11 mouse cellular contexts compared by ENCODE assay signal in the genomic region with DNA sequence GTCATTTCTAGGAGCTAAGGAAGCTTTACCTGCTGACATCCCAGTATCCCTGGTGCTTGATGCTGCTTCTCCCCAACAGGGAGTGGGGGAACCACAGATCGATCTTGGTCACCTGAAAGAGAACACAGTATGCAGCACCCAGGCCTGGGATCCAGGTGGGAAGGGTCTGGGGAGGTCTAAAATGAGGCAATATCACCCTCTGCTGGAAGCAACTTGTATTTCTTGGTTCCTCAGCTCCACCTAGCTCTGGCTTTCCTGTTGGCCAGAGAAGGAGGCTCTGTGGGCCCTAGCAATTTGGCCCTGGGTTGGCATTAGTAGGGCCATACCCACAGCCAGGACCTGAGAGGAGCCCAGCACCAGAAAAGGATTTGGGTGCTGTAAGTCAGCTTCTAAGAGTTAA. TPM values are rescaled to one million over a fixed set of nuclear protein-coding genes. Genes with fewer than 3 reads are reported as not detected.
DNase-seq lines count a peak whose midpoint lies in the region; ATAC-seq lines count a peak whose summit lies in the region.
"Had no signal": no experiment of that assay in that cellular context is flagged by ENCODE, and none has a peak within 500 bp of the region (broad histone marks: within the 10 kb centered on the region; RNA-seq: fewer than 3 reads in every experiment).

No protein-coding gene starts in this region.

- no peak for ATAC-seq in limb, embryonic 11.5 days (ENCODE audit: insufficient number of reproducible peaks, low FRiP score, low TSS enrichment, low read depth)

- no peak overlapping the region for H3K27ac ChIP-seq in limb, embryonic 11.5 days (replicated peaks; ENCODE audit: low read depth, low read length)
- no peak overlapping the region for H3K27ac ChIP-seq in limb, embryonic 10.5 days
- H3K27ac ChIP-seq: liver, embryonic 15.5 days had no signal

- no peak overlapping the region for H3K4me2 ChIP-seq in limb, embryonic 11.5 days (ENCODE audit: low read depth, severe bottlenecking)
- H3K4me2 ChIP-seq: liver, embryonic 15.5 days had no signal

- DNase-seq in cerebellum, postnatal 10 days: peak; percentile 26 to 35
- no peak for DNase-seq in cerebellum, adult 9-11 months
- DNase-seq in limb, embryonic 11.5 days (ENCODE audit: low spot score): peak; percentile 26
- no peak for DNase-seq in limb, embryonic 10.5 days (ENCODE audit: low spot score)
- DNase-seq in R1 (ENCODE audit: low read depth, low spot score): peak; percentile 28
- peak; percentile 7 to 26 for DNase-seq in kidney, postnatal 4 days
- DNase-seq in gastrocnemius, adult 8-10 months (ENCODE audit: low spot score in 2 of 2): no peak
- no peak for DNase-seq in urinary bladder, postnatal 10 days (ENCODE audit: low spot score)
- DNase-seq: cerebellum, adult 11-12 months had no signal

- no peaks in the 10 kb centered on the region for H3K36me3 ChIP-seq in limb, embryonic 11.5 days (ENCODE audit: control insufficient read depth, insufficient read depth, low read length)
- H3K36me3 ChIP-seq in limb, embryonic 10.5 days: no peaks in the 10 kb centered on the region
- H3K36me3 ChIP-seq: liver, embryonic 15.5 days had no signal

- no peaks in the 10 kb centered on the region for H3K4me1 ChIP-seq in limb, embryonic 11.5 days (ENCODE audit: control insufficient read depth, insufficient read depth, low read length)
- H3K4me1 ChIP-seq in limb, embryonic 10.5 days: no peaks in the 10 kb centered on the region
- H3K4me1 ChIP-seq: liver, embryonic 15.5 days had no signal

- H3K27me3 ChIP-seq in limb, embryonic 11.5 days (ENCODE audit: control insufficient read depth, insufficient read depth, low read length): 0 out of 2 replicates have a peak, but pooled peaks cover 2% of the 10 kb centered on the region
- H3K27me3 ChIP-seq in limb, embryonic 10.5 days (ENCODE audit: low read depth, poor library complexity, severe bottlenecking): peaks cover 93% of the 10 kb centered on the region

- no peaks in the 10 kb centered on the region for H3K9me3 ChIP-seq in limb, embryonic 11.5 days (ENCODE audit: control insufficient read depth, low read length)
- H3K9me3 ChIP-seq in limb, embryonic 10.5 days (replicated peaks): no peaks in the 10 kb centered on the region
- H3K9me3 ChIP-seq: liver, embryonic 15.5 days had no signal

- H3K4me3 ChIP-seq in limb, embryonic 11.5 days (ENCODE audit: low read depth, low read length): no peak overlapping the region
- no peak overlapping the region for H3K4me3 ChIP-seq in limb, embryonic 10.5 days
- H3K4me3 ChIP-seq: liver, embryonic 15.5 days had no signal

- 55% methylated on average over 1 of the region's 1 CpGs for WGBS in limb, embryonic 11.5 days
- 44% methylated on average over 1 of the region's 1 CpGs for WGBS in limb, embryonic 10.5 days

- no peak overlapping the region for H3K9ac ChIP-seq in limb, embryonic 11.5 days (ENCODE audit: low read length)
- H3K9ac ChIP-seq: liver, embryonic 15.5 days had no signal

RNA-seq across cellular contexts. Expression of gene 8030474K03Rik, which starts 24.7 kb away (rescaled TPM):
- polyA plus RNA-seq in limb, embryonic 11.5 days (2014; fragmentation: Nextera tagmentation; extraction: Ambion mirVana): 0.20 TPM in 1 of 2 replicates, not detected in the other
- 0.08 and 0.29 TPM in 2 replicates for polyA plus RNA-seq in limb, embryonic 10.5 days (2016; fragmentation: Nextera tagmentation; extraction: Ambion mirVana)
- total RNA-seq in gastrocnemius, adult 8-10 months (2022): not detected
- total RNA-seq: heart, postnatal 14 days had no signal

RNA-seq across cellular contexts. Expression of gene Gm4779, which starts 24.9 kb away (rescaled TPM):
- polyA plus RNA-seq in limb, embryonic 11.5 days (2014; fragmentation: Nextera tagmentation; extraction: Ambion mirVana): not detected in 2 replicates
- polyA plus RNA-seq in limb, embryonic 10.5 days (2016; fragmentation: Nextera tagmentation; extraction: Ambion mirVana): 0.15 and 0.18 TPM in 2 replicates
- not detected for total RNA-seq in gastrocnemius, adult 8-10 months (2022)
- total RNA-seq: heart, postnatal 14 days had no signal

RNA-seq across cellular contexts. Expression of gene Nhsl2, which starts 30.0 kb away (rescaled TPM):
- polyA plus RNA-seq in limb, embryonic 11.5 days (2014; fragmentation: Nextera tagmentation; extraction: Ambion mirVana): 18.3 and 23.2 TPM in 2 replicates
- 19.7 and 21.4 TPM in 2 replicates for polyA plus RNA-seq in limb, embryonic 10.5 days (2016; fragmentation: Nextera tagmentation; extraction: Ambion mirVana)
- 1 to 10 TPM; 1.3 to 2.0 (median 1.5) TPM for total RNA-seq in gastrocnemius, adult 8-10 months (2022)

Comparison
In these comparisons a context has a peak if more than half of its experiments do, and no peak if none do; other contexts are left out.
1. DNase-seq: peak in cerebellum, postnatal 10 days (2 of 2), limb, embryonic 11.5 days (single experiment), R1 (single experiment) and kidney, postnatal 4 days (2 of 2); none in cerebellum, adult 9-11 months (single experiment), limb, embryonic 10.5 days (single experiment), gastrocnemius, adult 8-10 months (0 of 2) and urinary bladder, postnatal 10 days (single experiment).